ENCODE assay signal across 8 mouse cellular contexts in genomic region chr5:124439447-124440093, GRCm38 (mm10). TPM values are rescaled to one million over a fixed set of nuclear protein-coding genes. Genes with fewer than 3 reads are reported as not detected.
DNase-seq lines count a peak whose midpoint lies in the region; ATAC-seq lines count a peak whose summit lies in the region.

TSS of gene Kmt5a (plus strand) at chr5:124439930.

- peak within 1 kb of the TSS; percentile 71 for H3K4me3 ChIP-seq in brown adipose tissue, adult 24 weeks (ENCODE audit: insufficient read depth, low read depth, low read length)
- H3K4me3 ChIP-seq in heart, embryonic 13.5 days = peak within 1 kb of the TSS; percentile 82
- H3K4me3 ChIP-seq in liver, embryonic 12.5 days = peak within 1 kb of the TSS; percentile 96
- H3K4me3 ChIP-seq in stomach, embryonic 15.5 days (replicated peaks) = peak within 1 kb of the TSS; percentile 86

- under 1% methylated on average over 34 of the region's 34 CpGs for WGBS in heart, embryonic 13.5 days
- WGBS in liver, embryonic 12.5 days (ENCODE audit: insufficient replicate concordance) = under 1% methylated on average over 34 of the region's 34 CpGs
- WGBS in stomach, embryonic 15.5 days = 1% methylated on average over 34 of the region's 34 CpGs

- no peaks in the 10 kb centered on the region for H3K9me3 ChIP-seq in heart, embryonic 13.5 days
- no peaks in the 10 kb centered on the region for H3K9me3 ChIP-seq in liver, embryonic 12.5 days (replicated peaks)
- H3K9me3 ChIP-seq in stomach, embryonic 15.5 days = no peaks in the 10 kb centered on the region

- peaks cover 3% of the 10 kb centered on the region; the same call in 1 of the 2 replicates for H3K4me1 ChIP-seq in brown adipose tissue, adult 24 weeks (ENCODE audit: control insufficient read depth, insufficient read depth, insufficient read length, low read length)
- H3K4me1 ChIP-seq in heart, embryonic 13.5 days = peaks cover 24% of the 10 kb centered on the region
- peaks cover 51% of the 10 kb centered on the region for H3K4me1 ChIP-seq in liver, embryonic 12.5 days
- peaks cover 4% of the 10 kb centered on the region; the same call in 1 of the 2 replicates for H3K4me1 ChIP-seq in stomach, embryonic 15.5 days

- no peaks in the 10 kb centered on the region for H3K27me3 ChIP-seq in heart, embryonic 13.5 days (replicated peaks)
- H3K27me3 ChIP-seq in liver, embryonic 12.5 days (replicated peaks) = no peaks in the 10 kb centered on the region
- H3K27me3 ChIP-seq in stomach, embryonic 15.5 days (replicated peaks) = no peaks in the 10 kb centered on the region

- H3K9ac ChIP-seq in heart, embryonic 13.5 days = peak within 1 kb of the TSS; percentile 91
- peak within 1 kb of the TSS; percentile 93 for H3K9ac ChIP-seq in liver, embryonic 12.5 days
- H3K9ac ChIP-seq in stomach, embryonic 15.5 days = peak within 1 kb of the TSS; percentile 85

- no peaks in the 10 kb centered on the region for H3K36me3 ChIP-seq in heart, embryonic 13.5 days
- peaks cover 19% of the 10 kb centered on the region for H3K36me3 ChIP-seq in liver, embryonic 12.5 days
- H3K36me3 ChIP-seq in stomach, embryonic 15.5 days = no peaks in the 10 kb centered on the region

- ATAC-seq in heart, embryonic 13.5 days (ENCODE audit: extremely low read depth, insufficient number of reproducible peaks, low FRiP score, low TSS enrichment) = peak; percentile 95
- ATAC-seq in liver, embryonic 12.5 days = peak; percentile 96
- ATAC-seq in stomach, embryonic 15.5 days (ENCODE audit: insufficient read depth, low FRiP score, low read depth) = peak; percentile 98

- peak within 1 kb of the TSS; percentile 85 for H3K27ac ChIP-seq in brown adipose tissue, adult 24 weeks (replicated peaks; ENCODE audit: low read depth, low read length)
- peak within 1 kb of the TSS; percentile 96 for H3K27ac ChIP-seq in heart, embryonic 13.5 days (replicated peaks)
- H3K27ac ChIP-seq in liver, embryonic 12.5 days = peak within 1 kb of the TSS; percentile 94
- peak within 1 kb of the TSS; percentile 92 for H3K27ac ChIP-seq in stomach, embryonic 15.5 days

- peak within 1 kb of the TSS; percentile 98 for H3K4me2 ChIP-seq in heart, embryonic 13.5 days
- peak within 1 kb of the TSS; percentile 86 for H3K4me2 ChIP-seq in liver, embryonic 12.5 days
- H3K4me2 ChIP-seq in stomach, embryonic 15.5 days = peak within 1 kb of the TSS; percentile 98

- peak; percentile 97 for DNase-seq in CD4-positive, CD25-positive, alpha-beta regulatory T cell, adult 2 months (ENCODE audit: low read depth, low spot score)
- peak; percentile 88 for DNase-seq in fat pad, adult 2 months (ENCODE audit: extremely low read depth, low read depth, low spot score)
- DNase-seq in kidney, postnatal 10 days = peak; percentile 96
- peak; percentile 92 to 94 for DNase-seq in natural killer cell, adult 2 months (ENCODE audit: low spot score in 2 of 2)

RNA-seq across cellular contexts. Expression of gene Kmt5a, which starts in this region (rescaled TPM):
- polyA plus RNA-seq in brown adipose tissue, adult 24 weeks (2012; ENCODE audit: insufficient read depth, insufficient read length, missing spikeins) = 63.9 and 139 TPM in 2 replicates
- 26.7 and 34.4 TPM in 2 replicates for polyA plus RNA-seq in heart, embryonic 13.5 days (2015; fragmentation: Nextera tagmentation; extraction: Ambion mirVana)
- polyA plus RNA-seq in liver, embryonic 12.5 days (2016; fragmentation: Nextera tagmentation; extraction: Ambion mirVana) = 85.3 and 95.9 TPM in 2 replicates
- polyA plus RNA-seq in stomach, embryonic 15.5 days (2015; fragmentation: Nextera tagmentation; extraction: Ambion mirVana) = 92.6 and 104 TPM in 2 replicates

Comparison
In these comparisons a context has a peak if more than half of its experiments do, and no peak if none do; other contexts are left out.
1. Peak in every context shown above with its lines: DNase-seq, ATAC-seq, H3K4me3 ChIP-seq and H3K27ac ChIP-seq.